Mouse (Mus musculus) effector memory CD4-positive, alpha-beta T cell, adult 7 months (primary cell): ENCODE measurements around the gene Arpc5. TPM values are rescaled to one million over a fixed set of nuclear protein-coding genes. Genes with fewer than 3 reads are reported as not detected.

Experiments used
- polyA plus RNA-seq: library from polyadenylated mRNA; unstranded; fragments of 100-300 nt; shearing (Covaris generic); gene quantifications from one replicate; pipeline ENCODE4 v1.2.1, GENCODE M21; 2017

Gene Arpc5
- polyA plus RNA-seq: 620 TPM

DNA sequence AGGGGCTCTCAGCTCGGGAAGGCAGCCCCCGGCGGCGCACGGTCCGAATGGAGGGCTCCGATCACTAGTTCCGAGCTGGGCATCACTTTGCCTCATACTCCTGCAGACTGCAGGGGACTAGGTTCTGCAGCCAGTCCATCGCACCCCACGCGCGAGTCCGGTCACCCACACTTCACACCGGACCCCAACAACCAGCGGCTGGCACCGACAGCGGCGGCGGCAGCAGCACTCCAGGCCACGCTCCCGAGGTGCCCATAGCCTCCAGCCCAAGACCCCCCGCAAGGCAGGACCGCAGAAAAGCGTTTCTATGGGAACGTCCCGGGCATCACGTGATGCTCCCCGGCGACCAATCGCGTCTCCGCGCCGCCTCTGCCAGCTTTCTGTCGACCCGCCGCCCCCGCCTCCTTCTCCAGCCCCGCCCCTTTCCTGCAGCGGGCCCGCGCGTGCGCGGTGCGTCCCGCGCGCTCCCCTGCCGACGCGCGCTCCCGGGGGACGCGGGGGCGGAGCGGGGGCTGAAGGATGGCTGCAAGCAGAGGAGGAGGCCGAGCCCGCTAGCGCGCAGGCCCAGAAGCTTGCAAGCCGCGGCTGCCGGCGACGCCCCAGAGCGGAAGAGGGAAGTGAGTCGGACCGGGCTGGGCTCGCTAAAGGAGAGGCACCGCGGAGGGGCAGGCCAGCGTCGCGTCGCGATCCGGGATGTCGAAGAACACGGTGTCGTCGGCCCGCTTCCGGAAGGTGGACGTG is at the start of gene Arpc5, which contains the start of gene Rgl1:
Gene Arpc5, plus strand, starts transcription at position 511 of the 741 bp plus-strand sequence.
Gene Rgl1, minus strand, starts transcription at position 320 of the 741 bp plus-strand sequence.

DNA sequence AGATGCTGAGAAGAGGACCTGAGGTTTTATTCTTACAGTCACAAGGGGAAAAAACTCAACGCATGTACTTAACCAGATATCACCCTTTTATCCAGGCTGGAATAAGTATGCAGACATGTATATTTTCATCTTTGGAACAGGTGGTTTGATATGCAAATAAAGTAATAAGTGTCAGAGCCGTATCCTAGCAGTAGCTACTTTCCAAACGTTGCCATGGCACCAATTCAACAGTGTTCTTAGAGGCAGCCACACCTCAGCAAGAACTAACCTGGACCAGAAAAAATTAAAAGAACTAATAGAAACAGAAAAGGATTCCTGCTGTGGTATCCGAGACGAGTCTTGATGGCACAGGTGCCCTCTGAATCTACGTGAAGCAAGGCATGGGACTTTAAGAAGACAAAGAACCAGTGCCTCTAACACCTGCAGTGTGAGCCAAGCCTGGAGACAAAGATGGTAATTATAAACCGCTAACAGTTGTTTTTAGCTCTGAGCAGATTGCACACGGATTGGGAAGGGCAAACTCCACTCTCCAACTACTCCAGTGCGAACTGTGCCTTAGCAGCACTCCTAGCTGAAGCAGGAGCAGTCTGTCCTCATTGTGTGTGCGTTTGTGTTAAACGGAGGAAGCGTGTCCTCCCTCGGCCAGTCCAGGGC is 15.9 kb upstream of the Arpc5 start, which contains the start of gene Apobec4:
Gene Apobec4, plus strand, starts transcription at position 240 of the 654 bp plus-strand sequence.

DNA sequence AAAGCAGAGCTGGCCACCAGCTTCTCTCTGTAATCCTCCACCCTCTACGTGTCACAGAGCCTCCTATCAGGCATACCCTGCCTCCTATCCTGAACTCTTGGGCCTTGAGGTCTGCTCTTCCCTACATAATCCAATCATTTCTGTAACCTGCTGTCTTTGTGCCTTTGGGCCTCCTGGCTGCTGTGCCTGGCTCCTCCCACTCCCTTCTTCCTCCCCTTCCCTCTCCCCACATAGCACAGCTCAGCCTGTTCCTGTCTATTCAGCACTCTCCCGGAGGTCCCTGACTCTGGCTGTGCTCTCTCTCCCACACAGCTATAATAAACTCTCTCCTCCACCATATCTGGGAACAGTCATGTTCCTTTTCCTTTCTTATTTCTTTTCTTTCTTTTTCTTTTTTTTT is 33.6 kb downstream of the Arpc5 start, which contains the start of gene Ncf2:
Gene Ncf2, plus strand, starts transcription at position 298 of the 400 bp plus-strand sequence.

Other genes with a start within 250 kb of the Arpc5 start
- gene Apobec4, start 16.0 kb upstream of the Arpc5 start, polyA plus RNA-seq: not detected
- gene Rgl1, start 191 bp upstream of the Arpc5 start, polyA plus RNA-seq: 0.62 TPM
- gene Ncf2, start 33.7 kb downstream of the Arpc5 start, polyA plus RNA-seq: 1.8 TPM
- gene Smg7, start 136.1 kb downstream of the Arpc5 start, polyA plus RNA-seq: 45.8 TPM
- 12.5 TPM for gene Nmnat2, start 188.5 kb downstream of the Arpc5 start, polyA plus RNA-seq